Mouse (Mus musculus) kidney, postnatal 25 days (tissue): Measurements from ENCODE around the gene Atp23.

Source experiments
- DNase-seq, 2 experiments: peaks; one replicate each; pipeline ENCODE4 v3.0.0; 2021; ENCODE audit warnings: mixed read lengths in 2 of 2

Atp23 gene

GRCm38 (mm10) chr10:126900821-126901487 lies at the start of gene Atp23:
Atp23 (minus strand) TSS chr10:126901355.
- DNase-seq: peak; percentile 95

GRCm38 (mm10) chr10:126950572-126950971 lies 49.4 kb upstream of the Atp23 start:
- no peak for DNase-seq

GRCm38 (mm10) chr10:126949824-126950223 lies 48.7 kb upstream of the Atp23 start:
- DNase-seq: no peak

GRCm38 (mm10) chr10:126945531-126945930 lies 44.4 kb upstream of the Atp23 start:
- DNase-seq: no peak

- DNase-seq: no peak
Observed at GRCm38 (mm10) chr10:126940949-126941348, 39.8 kb upstream of the Atp23 start.

GRCm38 (mm10) chr10:126935556-126936381 lies 34.6 kb upstream of the Atp23 start:
- no peak for DNase-seq

- no peak for DNase-seq
Observed at GRCm38 (mm10) chr10:126935121-126935520, 34.0 kb upstream of the Atp23 start.

GRCm38 (mm10) chr10:126934561-126934960 lies 33.4 kb upstream of the Atp23 start:
- DNase-seq: no peak

- DNase-seq: no peak
Observed at GRCm38 (mm10) chr10:126931760-126932139, 30.6 kb upstream of the Atp23 start.

- DNase-seq: no peak
Observed at GRCm38 (mm10) chr10:126931123-126931759, 30.1 kb upstream of the Atp23 start.

- no peak for DNase-seq
Observed at GRCm38 (mm10) chr10:126930270-126931121, 29.3 kb upstream of the Atp23 start.

GRCm38 (mm10) chr10:126929543-126929942 lies 28.4 kb upstream of the Atp23 start:
- no peak for DNase-seq

GRCm38 (mm10) chr10:126928819-126929206 lies 27.7 kb upstream of the Atp23 start:
- DNase-seq: peak in 1 of 2 experiments; percentile 80

GRCm38 (mm10) chr10:126928011-126928818 lies 27.1 kb upstream of the Atp23 start:
- DNase-seq: peak; percentile 86 to 95

- DNase-seq: peak; percentile 59 to 66
Observed at GRCm38 (mm10) chr10:126927101-126927961, 26.2 kb upstream of the Atp23 start.

- DNase-seq: peak in 1 of 2 experiments; percentile 60
Observed at GRCm38 (mm10) chr10:126925391-126925790, 24.2 kb upstream of the Atp23 start.

GRCm38 (mm10) chr10:126924087-126924486 lies 22.9 kb upstream of the Atp23 start:
- no peak for DNase-seq

GRCm38 (mm10) chr10:126920220-126920619 lies 19.1 kb upstream of the Atp23 start:
- no peak for DNase-seq

GRCm38 (mm10) chr10:126919067-126919466 lies 17.9 kb upstream of the Atp23 start:
- DNase-seq: peak; percentile 89 to 93

- DNase-seq: no peak
Observed at GRCm38 (mm10) chr10:126914288-126914687, 13.1 kb upstream of the Atp23 start.

GRCm38 (mm10) chr10:126911479-126911878 lies 10.3 kb upstream of the Atp23 start:
- no peak for DNase-seq
